Mouse (Mus musculus): ENCODE measurements at regions not wholly inside any gene's neighbourhood (a gene's known extent, or its start where the extent isn't known, plus 50 kb on each side); places are given as distances from the start of the nearest gene placed in this dataset.

DNA sequence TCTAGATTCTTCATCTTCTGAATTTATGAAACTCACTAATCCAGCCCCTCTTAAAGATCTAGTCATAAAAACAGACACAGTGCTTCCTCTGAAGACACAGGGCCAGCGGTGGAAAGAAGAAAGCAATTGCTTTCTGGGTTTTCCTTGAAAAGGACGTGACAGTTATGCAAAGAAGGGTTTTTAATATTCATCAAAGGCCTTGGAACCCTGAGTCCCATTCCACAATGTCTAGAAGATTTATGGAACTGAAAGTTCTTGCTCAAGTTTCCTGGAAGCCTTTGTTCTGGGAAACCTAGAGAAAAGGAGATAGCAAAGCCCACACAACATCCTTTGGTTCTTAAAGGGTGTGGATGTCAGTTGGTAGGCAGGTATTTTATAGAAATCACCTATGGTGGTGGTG is 346.0 kb downstream of the Gm45692 start:
- H3K4me3 ChIP-seq (ENCODE audit: low read depth, low read length), result no peak overlapping the region
- no peak overlapping the region for H3K9ac ChIP-seq (ENCODE audit: low read length)
- no peak overlapping the region for H3K27ac ChIP-seq (ENCODE audit: low read depth, low read length)
- no peaks in the 10 kb centered on the region for H3K36me3 ChIP-seq (ENCODE audit: control insufficient read depth, insufficient read depth, low read length)
- H3K4me1 ChIP-seq (ENCODE audit: control insufficient read depth, insufficient read depth, low read length), result no peaks in the 10 kb centered on the region
- WGBS, result 81% methylated on average over 2 of the region's 2 CpGs
- DNase-seq (ENCODE audit: low spot score, missing footprints) (no peak), ATAC-seq (ENCODE audit: low FRiP score) (no peak)
- no peaks in the 10 kb centered on the region; the same call in 1 of the 2 replicates for H3K27me3 ChIP-seq (ENCODE audit: control insufficient read depth, insufficient read depth, low read length)
- no peak overlapping the region for H3K4me2 ChIP-seq
- H3K9me3 ChIP-seq (ENCODE audit: control insufficient read depth, low read length), result no peaks in the 10 kb centered on the region

DNA sequence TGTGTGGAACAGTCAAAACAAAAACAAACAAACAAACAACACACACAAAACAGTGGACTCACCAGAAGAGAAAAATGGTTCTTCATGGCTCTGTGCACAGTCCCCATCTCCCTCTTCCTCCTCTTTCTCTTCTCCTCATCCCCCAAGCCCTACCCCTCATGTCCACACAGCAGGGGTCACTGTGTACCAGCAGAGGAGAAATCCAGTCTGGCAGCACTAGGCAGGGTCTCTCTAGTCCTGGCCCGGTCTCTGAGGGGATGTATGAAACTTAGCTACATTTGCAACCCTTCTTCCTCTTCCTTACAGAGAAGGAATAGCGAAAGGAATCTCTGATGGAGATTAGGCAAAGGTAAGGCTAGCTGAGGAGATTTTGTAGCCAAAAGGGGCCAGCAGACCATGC is 349.1 kb downstream of the Gm45692 start:
- H3K27ac ChIP-seq (ENCODE audit: low read depth, low read length), result no peak overlapping the region
- H3K9me3 ChIP-seq (ENCODE audit: control insufficient read depth, low read length), result no peaks in the 10 kb centered on the region
- ATAC-seq (ENCODE audit: low FRiP score) (no peak), DNase-seq (ENCODE audit: low spot score, missing footprints) (no peak)
- H3K4me3 ChIP-seq (ENCODE audit: low read depth, low read length), result no peak overlapping the region
- no peak overlapping the region for H3K9ac ChIP-seq (ENCODE audit: low read length)
- 77% methylated on average over 2 of the region's 2 CpGs for WGBS
- H3K36me3 ChIP-seq (ENCODE audit: control insufficient read depth, insufficient read depth, low read length), result no peaks in the 10 kb centered on the region
- H3K4me1 ChIP-seq (ENCODE audit: control insufficient read depth, insufficient read depth, low read length), result peaks cover 7% of the 10 kb centered on the region
- no peak overlapping the region for H3K4me2 ChIP-seq
- H3K27me3 ChIP-seq (ENCODE audit: control insufficient read depth, insufficient read depth, low read length), result no peaks in the 10 kb centered on the region; the same call in 1 of the 2 replicates

DNA sequence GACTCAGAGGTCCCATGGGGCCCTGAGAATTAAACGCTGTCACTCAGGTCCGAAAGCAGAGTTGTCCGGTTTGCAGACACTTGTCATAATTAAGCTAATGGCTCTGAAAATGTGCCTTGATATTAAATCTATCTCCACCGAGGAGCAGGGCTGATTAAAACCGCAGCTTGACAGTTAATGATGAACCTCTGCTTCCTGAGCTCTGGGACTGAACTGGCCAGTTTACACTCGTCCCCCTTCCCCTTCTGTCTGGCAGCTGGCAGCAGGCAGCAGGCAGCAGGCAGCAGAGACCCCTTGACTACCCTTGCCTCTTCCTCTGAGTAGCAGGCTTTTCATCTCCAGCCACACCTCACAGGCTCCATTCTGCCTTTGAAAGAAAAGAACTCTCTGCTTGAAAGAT is 350.4 kb downstream of the Gm45692 start:
- Histone ChIP-seq H3K9ac (ENCODE audit: low read length) (no peak overlapping the region), H3K9me3 (ENCODE audit: control insufficient read depth, low read length) (no peaks in the 10 kb centered on the region), H3K4me3 (ENCODE audit: low read depth, low read length) (no peak overlapping the region), H3K4me2 (no peak overlapping the region), H3K4me1 (ENCODE audit: control insufficient read depth, insufficient read depth, low read length) (peaks cover 7% of the 10 kb centered on the region), H3K27ac (ENCODE audit: low read depth, low read length) (no peak overlapping the region), H3K36me3 (ENCODE audit: control insufficient read depth, insufficient read depth, low read length) (no peaks in the 10 kb centered on the region), H3K27me3 (ENCODE audit: control insufficient read depth, insufficient read depth, low read length) (no peaks in the 10 kb centered on the region; the same call in 1 of the 2 replicates)
- no peak for ATAC-seq (ENCODE audit: low FRiP score)
- WGBS, result 72% methylated on average over 6 of the region's 6 CpGs
- peak; percentile 79 for DNase-seq (ENCODE audit: low spot score, missing footprints)

DNA sequence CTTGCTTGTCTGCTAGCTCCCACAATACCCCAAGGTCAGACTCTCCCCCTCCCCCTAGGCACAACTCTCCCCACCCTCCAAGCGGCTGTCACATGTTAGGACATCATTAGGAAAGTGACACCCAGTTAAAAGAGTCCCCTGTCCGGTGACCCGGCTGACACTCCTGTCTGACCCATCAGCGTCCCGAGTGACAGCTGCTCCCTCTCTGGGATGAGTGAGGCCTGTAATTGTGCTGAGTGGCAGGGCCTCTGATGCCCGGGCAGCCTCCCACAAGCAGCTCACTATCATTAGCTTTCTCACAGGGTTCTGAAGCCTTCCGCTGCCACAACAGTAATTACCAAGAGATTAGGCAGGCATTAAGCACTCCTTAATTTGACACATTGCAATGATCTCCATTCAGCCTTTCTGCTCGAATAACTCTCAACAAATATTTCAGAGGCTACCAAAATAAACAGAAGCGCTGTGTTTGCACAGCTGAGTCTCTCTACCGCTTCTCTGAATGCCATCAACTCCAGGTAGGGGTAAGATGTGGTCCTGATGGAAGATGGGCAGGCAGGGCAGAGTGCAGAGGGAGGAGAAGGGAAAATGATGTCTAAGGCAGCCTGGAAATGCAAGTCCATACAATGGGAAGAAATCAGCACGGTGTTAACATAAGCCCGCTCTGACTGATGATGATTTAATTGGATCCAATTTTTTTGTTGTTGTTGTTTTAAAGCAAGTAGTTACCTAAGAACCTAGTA is 352.6 kb downstream of the Gm45692 start:
- WGBS, result 20% methylated on average over 12 of the region's 12 CpGs
- Histone ChIP-seq H3K36me3 (ENCODE audit: control insufficient read depth, insufficient read depth, low read length) (no peaks in the 10 kb centered on the region), H3K4me2 (no peak overlapping the region), H3K4me3 (ENCODE audit: low read depth, low read length) (no peak overlapping the region), H3K27me3 (ENCODE audit: control insufficient read depth, insufficient read depth, low read length) (no peaks in the 10 kb centered on the region; the same call in 1 of the 2 replicates), H3K9ac (ENCODE audit: low read length) (no peak overlapping the region), H3K4me1 (ENCODE audit: control insufficient read depth, insufficient read depth, low read length) (peaks cover 7% of the 10 kb centered on the region), H3K27ac (ENCODE audit: low read depth, low read length) (peak overlapping the region; percentile 46; the same call in 1 of the 2 replicates), H3K9me3 (ENCODE audit: control insufficient read depth, low read length) (no peaks in the 10 kb centered on the region)
- peak; percentile 85 for DNase-seq (ENCODE audit: low spot score, missing footprints)
- ATAC-seq (ENCODE audit: low FRiP score), result peak; percentile 89

DNA sequence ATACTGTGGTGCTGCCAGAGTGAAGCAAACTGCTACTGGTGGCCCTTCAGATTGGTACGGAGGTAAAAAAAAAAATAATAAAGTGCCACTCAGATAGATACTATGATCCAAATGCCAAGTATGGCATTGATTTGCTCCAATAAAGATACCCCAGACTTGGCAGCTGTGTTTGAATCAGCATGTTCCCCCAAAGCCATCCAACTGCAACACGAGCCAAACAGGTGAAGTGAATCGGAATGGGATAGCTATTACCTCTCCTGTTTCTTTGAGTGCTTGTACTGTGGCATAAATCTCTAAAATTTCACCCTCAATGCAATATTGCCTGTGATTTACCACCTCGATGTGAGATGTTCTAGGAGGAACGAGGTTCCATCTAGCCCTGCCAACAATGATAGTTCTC is 365.4 kb downstream of the Gm45692 start:
- Histone ChIP-seq H3K27me3 (ENCODE audit: control insufficient read depth, insufficient read depth, low read length) (no peaks in the 10 kb centered on the region), H3K4me3 (ENCODE audit: low read depth, low read length) (no peak overlapping the region), H3K36me3 (ENCODE audit: control insufficient read depth, insufficient read depth, low read length) (no peaks in the 10 kb centered on the region), H3K27ac (ENCODE audit: low read depth, low read length) (no peak overlapping the region), H3K4me1 (ENCODE audit: control insufficient read depth, insufficient read depth, low read length) (no peaks in the 10 kb centered on the region), H3K9me3 (ENCODE audit: control insufficient read depth, low read length) (no peaks in the 10 kb centered on the region), H3K9ac (ENCODE audit: low read length) (no peak overlapping the region), H3K4me2 (no peak overlapping the region)
- DNase-seq (ENCODE audit: low spot score, missing footprints) (no peak), ATAC-seq (ENCODE audit: low FRiP score) (no peak)
- 89% methylated on average over 5 of the region's 5 CpGs for WGBS

DNA sequence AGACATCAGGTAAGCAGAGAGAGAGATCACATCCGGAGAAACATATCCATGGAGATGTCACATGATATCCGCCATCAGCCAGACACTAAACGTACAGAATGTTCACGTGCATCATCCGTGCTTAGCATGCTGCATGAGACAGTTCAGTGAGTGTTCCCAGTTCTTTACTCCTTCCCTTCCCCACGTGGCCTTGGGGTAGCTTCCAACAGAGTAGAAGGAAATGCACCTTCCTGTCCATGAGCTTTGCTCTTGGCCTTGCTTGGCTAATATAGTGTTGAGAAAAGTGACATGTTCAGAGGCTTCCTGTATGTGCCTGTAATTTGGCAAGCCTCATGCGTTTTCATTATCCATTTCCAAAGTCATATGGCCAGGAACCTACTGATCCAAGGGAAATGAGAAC is 368.5 kb downstream of the Gm45692 start:
- H3K4me2 ChIP-seq, result no peak overlapping the region
- no peak overlapping the region for H3K4me3 ChIP-seq (ENCODE audit: low read depth, low read length)
- H3K9ac ChIP-seq (ENCODE audit: low read length), result no peak overlapping the region
- WGBS, result 89% methylated on average over 7 of the region's 7 CpGs
- H3K27ac ChIP-seq (ENCODE audit: low read depth, low read length), result no peak overlapping the region
- no peaks in the 10 kb centered on the region for H3K4me1 ChIP-seq (ENCODE audit: control insufficient read depth, insufficient read depth, low read length)
- H3K9me3 ChIP-seq (ENCODE audit: control insufficient read depth, low read length), result no peaks in the 10 kb centered on the region
- no peak for ATAC-seq (ENCODE audit: low FRiP score)
- H3K27me3 ChIP-seq (ENCODE audit: control insufficient read depth, insufficient read depth, low read length), result no peaks in the 10 kb centered on the region
- no peaks in the 10 kb centered on the region for H3K36me3 ChIP-seq (ENCODE audit: control insufficient read depth, insufficient read depth, low read length)
- DNase-seq (ENCODE audit: low spot score, missing footprints), result no peak

DNA sequence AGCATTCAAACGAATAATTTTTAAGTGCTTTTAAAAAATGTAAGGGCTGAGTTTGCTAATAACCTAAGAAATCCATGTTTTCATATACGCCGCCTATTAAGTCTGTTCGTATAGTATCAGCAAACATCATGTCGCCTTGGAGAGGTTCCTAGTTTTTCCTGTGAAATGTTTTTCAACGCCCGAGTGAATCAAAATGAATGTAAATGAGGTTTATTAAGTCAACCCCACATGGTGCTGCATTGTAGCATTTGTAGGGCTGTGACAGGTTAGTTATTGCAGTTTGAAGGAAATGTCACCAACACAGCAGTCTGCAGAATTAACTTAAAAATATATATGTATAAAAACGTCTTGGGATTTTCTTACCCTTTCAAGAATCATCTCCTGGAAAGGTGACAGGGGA is 369.3 kb downstream of the Gm45692 start:
- H3K27me3 ChIP-seq (ENCODE audit: control insufficient read depth, insufficient read depth, low read length), result no peaks in the 10 kb centered on the region
- H3K27ac ChIP-seq (ENCODE audit: low read depth, low read length), result no peak overlapping the region
- no peak overlapping the region for H3K9ac ChIP-seq (ENCODE audit: low read length)
- WGBS, result 77% methylated on average over 8 of the region's 8 CpGs
- H3K36me3 ChIP-seq (ENCODE audit: control insufficient read depth, insufficient read depth, low read length), result no peaks in the 10 kb centered on the region
- DNase-seq (ENCODE audit: low spot score, missing footprints), result no peak
- H3K4me1 ChIP-seq (ENCODE audit: control insufficient read depth, insufficient read depth, low read length), result no peaks in the 10 kb centered on the region
- H3K4me3 ChIP-seq (ENCODE audit: low read depth, low read length), result no peak overlapping the region
- no peaks in the 10 kb centered on the region for H3K9me3 ChIP-seq (ENCODE audit: control insufficient read depth, low read length)
- H3K4me2 ChIP-seq, result no peak overlapping the region
- ATAC-seq (ENCODE audit: low FRiP score), result no peak

DNA sequence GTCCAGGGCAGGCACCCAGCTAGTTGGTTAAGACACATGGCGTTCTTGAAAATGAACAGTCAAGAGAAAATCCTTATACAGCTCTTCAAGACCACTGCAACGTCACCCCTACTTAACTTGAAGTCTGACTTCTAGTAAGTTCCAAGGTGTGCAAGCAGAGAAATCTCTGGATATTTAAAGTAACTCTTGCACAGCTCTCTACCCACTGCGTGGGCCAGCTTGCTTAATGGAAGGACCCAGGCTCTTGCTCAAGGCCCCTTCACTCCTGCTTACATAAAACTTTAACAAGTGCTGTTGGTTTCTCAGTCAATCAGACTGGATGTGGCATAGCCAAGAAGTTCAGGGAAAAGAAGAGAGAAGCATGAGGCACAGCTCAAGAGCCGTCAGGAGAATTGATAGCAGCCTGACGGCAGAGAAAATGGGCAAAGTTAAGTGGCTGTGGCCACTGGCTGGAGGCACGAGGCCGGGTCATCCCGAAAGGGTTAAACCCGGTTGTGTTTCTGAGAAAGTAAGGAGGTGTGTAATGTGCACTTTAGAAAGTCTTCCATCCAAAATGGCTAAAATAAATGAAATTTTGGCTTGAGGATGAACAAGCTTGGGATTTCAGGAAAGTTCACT is 382.0 kb downstream of the Gm45692 start:
- H3K4me2 ChIP-seq, result no peak overlapping the region
- 85% methylated on average over 9 of the region's 9 CpGs for WGBS
- no peaks in the 10 kb centered on the region for H3K36me3 ChIP-seq (ENCODE audit: control insufficient read depth, insufficient read depth, low read length)
- no peak overlapping the region for H3K9ac ChIP-seq (ENCODE audit: low read length)
- H3K27ac ChIP-seq (ENCODE audit: low read depth, low read length), result no peak overlapping the region
- ATAC-seq (ENCODE audit: low FRiP score) (no peak), DNase-seq (ENCODE audit: low spot score, missing footprints) (no peak)
- no peak overlapping the region for H3K4me3 ChIP-seq (ENCODE audit: low read depth, low read length)
- no peaks in the 10 kb centered on the region for H3K27me3 ChIP-seq (ENCODE audit: control insufficient read depth, insufficient read depth, low read length)
- no peaks in the 10 kb centered on the region for H3K4me1 ChIP-seq (ENCODE audit: control insufficient read depth, insufficient read depth, low read length)
- H3K9me3 ChIP-seq (ENCODE audit: control insufficient read depth, low read length), result no peaks in the 10 kb centered on the region

DNA sequence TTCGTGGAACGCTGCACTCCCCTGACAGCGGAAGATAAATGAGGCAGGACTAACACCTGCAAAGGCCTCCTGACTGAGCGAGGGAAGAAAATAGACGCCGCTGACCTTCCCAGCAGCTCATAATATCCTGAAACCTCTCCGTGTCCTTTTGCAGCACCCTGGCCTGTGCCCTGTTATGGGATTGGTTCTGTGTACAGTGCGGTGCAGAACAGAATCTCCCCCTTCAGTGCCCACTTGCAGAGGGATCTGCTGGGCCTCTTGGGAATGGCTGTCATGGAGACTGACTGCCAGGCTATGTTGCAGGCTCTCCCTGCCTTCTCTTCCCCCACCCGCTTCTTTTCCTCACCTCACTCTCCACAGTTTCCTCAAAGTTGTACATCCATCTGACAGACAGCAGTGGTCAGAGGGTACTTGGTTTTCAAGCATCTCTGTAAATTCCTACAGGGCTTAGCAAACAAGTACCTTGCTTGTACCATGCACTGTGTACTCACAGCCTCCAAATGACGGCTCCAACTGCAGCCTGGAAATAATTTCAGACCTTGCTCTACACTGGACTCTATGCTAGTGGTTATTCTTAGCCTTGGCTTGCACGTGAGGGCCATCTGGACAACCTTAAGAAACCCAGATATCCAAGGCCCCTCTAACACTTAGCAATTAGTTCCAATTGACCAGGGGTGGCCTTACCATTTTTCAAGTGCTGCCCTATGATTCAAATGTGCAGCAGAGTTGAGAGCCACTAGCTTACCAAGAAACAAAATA is 382.7 kb downstream of the Gm45692 start:
- Histone ChIP-seq H3K4me1 (ENCODE audit: control insufficient read depth, insufficient read depth, low read length) (no peaks in the 10 kb centered on the region), H3K36me3 (ENCODE audit: control insufficient read depth, insufficient read depth, low read length) (no peaks in the 10 kb centered on the region), H3K9ac (ENCODE audit: low read length) (no peak overlapping the region), H3K4me3 (ENCODE audit: low read depth, low read length) (no peak overlapping the region), H3K9me3 (ENCODE audit: control insufficient read depth, low read length) (no peaks in the 10 kb centered on the region), H3K27me3 (ENCODE audit: control insufficient read depth, insufficient read depth, low read length) (no peaks in the 10 kb centered on the region), H3K27ac (ENCODE audit: low read depth, low read length) (no peak overlapping the region), H3K4me2 (no peak overlapping the region)
- 87% methylated on average over 11 of the region's 11 CpGs for WGBS
- DNase-seq (ENCODE audit: low spot score, missing footprints) (no peak), ATAC-seq (ENCODE audit: low FRiP score) (no peak)

All from midbrain, embryonic 11.5 days (tissue).